Mouse (Mus musculus): ENCODE data around the gene Cep112.

- no peak for TF ChIP-seq POLR2A (IDR thresholded peaks at IDR 0.05; ENCODE audit: control insufficient read depth, extremely low read depth, insufficient read depth, low read length, poor library complexity)
- no peak for TF ChIP-seq CTCF (IDR thresholded peaks at IDR 0.05; ENCODE audit: borderline replicate concordance, control insufficient read depth, extremely low read depth, insufficient read depth, low read length, poor library complexity)
Measured at GRCm38 (mm10) chr11:108606036-108606435, 181.0 kb downstream of the Cep112 start.
